Mouse (Mus musculus) ovary, adult 10 weeks (tissue): ENCODE results near the gene Gm10147. TPM values are rescaled to one million over a fixed set of nuclear protein-coding genes. Genes with fewer than 3 reads are reported as not detected.

Source experiments
- polyA plus RNA-seq: library from polyadenylated mRNA; stranded (reverse); fragments of 350-450 nt; fragmentation: Illumina TruSeq; extraction: RNeasy Lipid Tissue Mini Kit (QIAGEN cat#74804); gene quantifications from one replicate; pipeline ENCODE4 v1.2.3, GENCODE M21; 2014

Gene Gm10147
- not detected for polyA plus RNA-seq

DNA sequence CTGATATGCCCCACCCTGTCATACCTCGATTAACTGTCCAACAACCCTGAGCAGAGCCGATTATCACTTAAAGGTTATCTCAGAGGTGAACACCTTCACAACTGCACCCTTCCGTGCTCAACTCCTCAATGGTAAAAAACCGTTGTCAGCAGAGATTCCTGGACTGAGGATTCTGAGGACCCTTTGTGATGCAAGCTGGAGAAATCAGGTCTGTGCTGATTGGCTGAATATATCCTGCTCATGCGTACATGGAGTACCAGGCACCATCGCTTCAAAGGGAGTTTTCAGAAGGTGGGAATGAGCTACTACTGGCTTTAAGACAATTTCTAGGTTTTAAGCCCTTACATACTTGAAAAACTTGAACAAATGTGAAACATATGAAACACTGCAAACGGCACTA, at the start of gene Gm10147:
Gene Gm10147 (minus strand): TSS at position 101 of the 400 bp plus-strand sequence.

